Mouse (Mus musculus): Measurements from ENCODE around the gene Sh3d19. TPM values are rescaled to one million over a fixed set of nuclear protein-coding genes. Genes with fewer than 3 reads are reported as not detected.

Sh3d19 gene
- polyA plus RNA-seq, 1 experiment, result 44.2 TPM

GRCm38 (mm10) chr3:86135886-86136563 is 165.1 kb downstream of the Sh3d19 start:
- H3K27ac ChIP-seq (ENCODE audit: insufficient read depth, low read depth, low read length), result no peak overlapping the region
- no peak overlapping the region for H3K4me3 ChIP-seq (ENCODE audit: insufficient read depth, low read depth, low read length)
- DNase-seq, result no peak
- peaks cover 14% of the 10 kb centered on the region for H3K36me3 ChIP-seq (ENCODE audit: control insufficient read depth, insufficient read depth, low read length)
- 91% methylated on average over 6 of the region's 6 CpGs for WGBS
- no peak for TF ChIP-seq CTCF (conservative IDR thresholded peaks at IDR 0.05; ENCODE audit: insufficient read depth, insufficient read length, low read depth, low read length)
- no peak for TF ChIP-seq POLR2A (IDR thresholded peaks at IDR 0.05; ENCODE audit: low read depth, low read length)
- H3K4me1 ChIP-seq (ENCODE audit: control insufficient read depth, insufficient read depth, low read length), result peaks cover 4% of the 10 kb centered on the region; the same call in 1 of the 2 replicates
- no peaks in the 10 kb centered on the region for H3K27me3 ChIP-seq (replicated peaks; ENCODE audit: control insufficient read depth, insufficient read depth, low read length)

- Histone ChIP-seq H3K4me1 (ENCODE audit: control insufficient read depth, insufficient read depth, low read length) (peaks cover 6% of the 10 kb centered on the region; the same call in 1 of the 2 replicates), H3K36me3 (ENCODE audit: control insufficient read depth, insufficient read depth, low read length) (peaks cover 14% of the 10 kb centered on the region), H3K27me3 (replicated peaks; ENCODE audit: control insufficient read depth, insufficient read depth, low read length) (no peaks in the 10 kb centered on the region), H3K4me3 (ENCODE audit: insufficient read depth, low read depth, low read length) (no peak overlapping the region), H3K27ac (ENCODE audit: insufficient read depth, low read depth, low read length) (no peak overlapping the region)
- 90% methylated on average over 6 of the region's 6 CpGs for WGBS
- DNase-seq, result no peak
- TF ChIP-seq CTCF (conservative IDR thresholded peaks at IDR 0.05; ENCODE audit: insufficient read depth, insufficient read length, low read depth, low read length) (no peak), POLR2A (IDR thresholded peaks at IDR 0.05; ENCODE audit: low read depth, low read length) (no peak)
These were observed 166.1 kb downstream of the Sh3d19 start for GRCm38 (mm10) chr3:86136936-86137574.

GRCm38 (mm10) chr3:86139660-86140059 is 168.8 kb downstream of the Sh3d19 start:
- peaks cover 14% of the 10 kb centered on the region for H3K36me3 ChIP-seq (ENCODE audit: control insufficient read depth, insufficient read depth, low read length)
- H3K4me1 ChIP-seq (ENCODE audit: control insufficient read depth, insufficient read depth, low read length), result peaks cover 6% of the 10 kb centered on the region; the same call in 1 of the 2 replicates
- TF ChIP-seq CTCF (conservative IDR thresholded peaks at IDR 0.05; ENCODE audit: insufficient read depth, insufficient read length, low read depth, low read length) (no peak), POLR2A (IDR thresholded peaks at IDR 0.05; ENCODE audit: low read depth, low read length) (no peak)
- 89% methylated on average over 4 of the region's 4 CpGs for WGBS
- H3K27ac ChIP-seq (ENCODE audit: insufficient read depth, low read depth, low read length), result no peak overlapping the region
- H3K4me3 ChIP-seq (ENCODE audit: insufficient read depth, low read depth, low read length), result no peak overlapping the region
- H3K27me3 ChIP-seq (replicated peaks; ENCODE audit: control insufficient read depth, insufficient read depth, low read length), result no peaks in the 10 kb centered on the region
- no peak for DNase-seq

DNA sequence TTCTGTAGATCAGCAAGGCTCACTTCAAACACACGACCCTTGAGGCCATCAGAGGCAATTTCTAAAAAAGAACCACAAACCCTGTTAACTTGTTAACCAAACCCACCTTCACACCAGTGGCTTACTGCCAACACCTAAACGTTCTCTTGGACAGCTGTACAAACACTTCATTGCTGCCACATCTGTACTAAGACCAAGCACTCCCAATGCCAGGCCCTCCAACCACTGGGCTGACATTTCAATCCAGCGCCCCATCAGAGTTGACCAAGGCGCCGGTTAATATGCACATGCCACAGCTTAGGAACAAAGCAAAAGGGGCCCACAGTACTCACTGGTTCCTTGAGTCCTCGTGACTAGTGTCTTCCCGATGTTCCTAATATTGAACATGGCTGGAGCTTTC is 170.5 kb downstream of the Sh3d19 start:
- TF ChIP-seq CTCF (conservative IDR thresholded peaks at IDR 0.05; ENCODE audit: insufficient read depth, insufficient read length, low read depth, low read length) (no peak), POLR2A (IDR thresholded peaks at IDR 0.05; ENCODE audit: low read depth, low read length) (no peak)
- H3K4me3 ChIP-seq (ENCODE audit: insufficient read depth, low read depth, low read length), result peak overlapping the region; percentile 68
- no peak for DNase-seq
- peaks cover 14% of the 10 kb centered on the region for H3K36me3 ChIP-seq (ENCODE audit: control insufficient read depth, insufficient read depth, low read length)
- no peaks in the 10 kb centered on the region for H3K27me3 ChIP-seq (replicated peaks; ENCODE audit: control insufficient read depth, insufficient read depth, low read length)
- H3K27ac ChIP-seq (ENCODE audit: insufficient read depth, low read depth, low read length), result no peak overlapping the region
- 4% methylated on average over 7 of the region's 7 CpGs for WGBS
- H3K4me1 ChIP-seq (ENCODE audit: control insufficient read depth, insufficient read depth, low read length), result peaks cover 6% of the 10 kb centered on the region; the same call in 1 of the 2 replicates

DNA sequence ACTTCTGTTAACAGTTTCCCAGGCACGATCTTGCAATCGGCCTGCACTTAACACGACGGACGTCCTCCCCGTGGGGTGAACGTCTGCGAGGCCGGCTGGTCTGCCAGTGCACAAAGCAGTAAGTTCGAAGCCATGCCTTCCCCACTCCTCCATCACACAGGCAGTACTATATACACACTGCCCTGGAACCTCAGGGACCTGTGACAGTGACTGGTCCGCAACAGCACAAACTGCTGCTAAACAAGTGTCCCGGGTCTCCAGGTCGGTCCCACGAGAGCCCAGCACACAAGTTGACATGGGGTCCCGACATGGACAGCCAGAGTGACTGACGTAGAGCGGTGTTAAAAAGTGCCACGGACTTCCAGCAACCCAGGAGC is 171.0 kb downstream of the Sh3d19 start:
- DNase-seq, result peak; percentile 18
- no peak for TF ChIP-seq POLR2A (IDR thresholded peaks at IDR 0.05; ENCODE audit: low read depth, low read length)
- no peak for TF ChIP-seq CTCF (conservative IDR thresholded peaks at IDR 0.05; ENCODE audit: insufficient read depth, insufficient read length, low read depth, low read length)
- 0% methylated on average over 18 of the region's 18 CpGs for WGBS
- H3K4me1 ChIP-seq (ENCODE audit: control insufficient read depth, insufficient read depth, low read length), result peaks cover 6% of the 10 kb centered on the region; the same call in 1 of the 2 replicates
- H3K4me3 ChIP-seq (ENCODE audit: insufficient read depth, low read depth, low read length), result peak overlapping the region; percentile 68
- peaks cover 12% of the 10 kb centered on the region for H3K36me3 ChIP-seq (ENCODE audit: control insufficient read depth, insufficient read depth, low read length)
- no peaks in the 10 kb centered on the region for H3K27me3 ChIP-seq (replicated peaks; ENCODE audit: control insufficient read depth, insufficient read depth, low read length)
- H3K27ac ChIP-seq (ENCODE audit: insufficient read depth, low read depth, low read length), result peak overlapping the region; percentile 2; the same call in 1 of the 2 replicates

DNA sequence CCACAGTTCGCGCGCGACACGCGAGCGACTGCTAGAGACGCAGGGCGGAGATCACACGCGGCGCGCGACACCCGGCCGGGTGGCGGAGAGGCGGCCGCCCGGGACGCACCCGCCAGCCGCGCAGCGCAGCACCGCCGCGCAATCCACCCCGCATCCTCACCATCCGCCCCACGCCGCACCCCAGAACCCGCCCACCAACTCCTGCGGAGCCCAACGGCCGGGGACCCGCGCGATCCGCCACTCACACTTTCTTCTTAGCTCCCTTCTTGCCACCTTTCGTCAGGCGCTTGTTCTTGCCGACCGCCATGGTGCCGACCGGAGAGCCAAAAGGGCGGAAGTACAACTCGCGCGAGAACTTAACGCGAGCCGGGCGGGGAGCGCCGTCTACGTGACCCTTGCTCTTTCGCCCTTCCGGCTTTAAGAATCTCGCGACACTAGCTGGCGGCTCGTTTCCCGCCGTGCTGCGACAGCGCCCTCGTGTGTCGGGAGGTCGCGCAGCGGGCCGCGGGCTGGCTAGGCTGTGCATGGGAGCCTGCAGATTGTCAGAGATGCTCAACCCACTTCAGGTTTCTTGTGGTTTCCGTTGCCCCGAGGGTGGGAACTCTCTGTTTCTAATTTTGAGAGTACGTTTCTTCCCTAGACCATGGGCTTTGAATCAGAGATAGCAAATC is 171.5 kb downstream of the Sh3d19 start, which contains the start of gene Rps3a1:
Gene Rps3a1 (minus strand): TSS at position 440 of the 671 bp plus-strand sequence.
- Histone ChIP-seq H3K4me1 (ENCODE audit: control insufficient read depth, insufficient read depth, low read length) (peaks cover 6% of the 10 kb centered on the region; the same call in 1 of the 2 replicates), H3K4me3 (ENCODE audit: insufficient read depth, low read depth, low read length) (peak within 1 kb of the TSS; percentile 68), H3K36me3 (ENCODE audit: control insufficient read depth, insufficient read depth, low read length) (peaks cover 11% of the 10 kb centered on the region), H3K27ac (ENCODE audit: insufficient read depth, low read depth, low read length) (peak within 1 kb of the TSS; percentile 2; the same call in 1 of the 2 replicates), H3K27me3 (replicated peaks; ENCODE audit: control insufficient read depth, insufficient read depth, low read length) (no peaks in the 10 kb centered on the region)
- peak; percentile 30 for TF ChIP-seq POLR2A (IDR thresholded peaks at IDR 0.05; ENCODE audit: low read depth, low read length)
- TF ChIP-seq CTCF (conservative IDR thresholded peaks at IDR 0.05; ENCODE audit: insufficient read depth, insufficient read length, low read depth, low read length), result peak; percentile 94
- DNase-seq, result peak; percentile 99
- under 1% methylated on average over 77 of the region's 77 CpGs for WGBS

Data from kidney, adult 2 months (tissue).